Mouse (Mus musculus) intestine, embryonic 16.5 days (tissue): ENCODE data around the gene Vars. TPM values are rescaled to one million over a fixed set of nuclear protein-coding genes. Genes with fewer than 3 reads are reported as not detected.
"Not testable (repeated sequence)": the region's sequence is repeated elsewhere in the genome, so short reads cannot be mapped to it uniquely, and the experiment has no call there.

Source experiments
- ATAC-seq: fragments of 200-750 bp; cut with Nextera tagmentation; 2 replicates; pipeline ENCODE4 v1.8.0; 2017; ENCODE audit warnings: moderate TSS enrichment, moderate library complexity
- H3K27ac ChIP-seq: fragments of 300-500 bp; sonication (generic); 2 replicates; pipeline ENCODE4 v1.5.1; 2014; ENCODE audit warnings: mild to moderate bottlenecking, low read length
- H3K27me3 ChIP-seq: fragments of 300-500 bp; sonication (generic); replicated peaks from 2 replicates; pipeline ENCODE4 v1.6.1; 2014; ENCODE audit warnings: low read length, control low read depth, mixed read lengths; ENCODE audit not compliant: control insufficient read depth, insufficient read depth
- H3K36me3 ChIP-seq: fragments of 300-500 bp; sonication (generic); 2 replicates; pipeline ENCODE4 v1.6.1; 2014; ENCODE audit warnings: low read length, control low read depth; ENCODE audit not compliant: control insufficient read depth, insufficient read depth
- H3K4me1 ChIP-seq: fragments of 300-500 bp; sonication (generic); 2 replicates; pipeline ENCODE4 v1.6.1; 2014; ENCODE audit warnings: low read length, control low read depth, mixed read lengths; ENCODE audit not compliant: control insufficient read depth, insufficient read depth
- H3K4me2 ChIP-seq: fragments of 300-500 bp; sonication (generic); 2 replicates; pipeline ENCODE4 v1.6.1; 2014; ENCODE audit warnings: low read depth, low read length, control low read depth
- H3K4me3 ChIP-seq: fragments of 300-500 bp; sonication (generic); 2 replicates; pipeline ENCODE4 v1.5.1; 2014; ENCODE audit warnings: mild to moderate bottlenecking, low read length
- H3K9ac ChIP-seq: fragments of 300-500 bp; sonication (generic); 2 replicates; pipeline ENCODE4 v1.6.1; 2014; ENCODE audit warnings: low read depth, low read length
- H3K9me3 ChIP-seq: fragments of 300-500 bp; sonication (generic); 2 replicates; pipeline ENCODE4 v1.6.1; 2016; ENCODE audit warnings: low read length, control low read depth; ENCODE audit not compliant: control insufficient read depth
- WGBS: fragments of 180-500 bp; shearing (Covaris S2); extraction: QIAGEN DNeasy Blood & Tissue Kit; methylation state at CpG from one replicate; pipeline ENCODE4 v1.1.7; 2014; 5-methylcytosine and 5-hydroxymethylcytosine counted together
- polyA plus RNA-seq: library from polyadenylated mRNA; unstranded; fragments of >200 nt; fragmentation: Nextera tagmentation; extraction: Ambion mirVana; gene quantifications from 2 replicates; pipeline ENCODE4 v1.2.1, GENCODE M21; 2015

The Vars gene
- polyA plus RNA-seq, 1 experiment from 2014 or later: 112 TPM

- peaks cover 17% of the 10 kb centered on the region for H3K27me3 ChIP-seq
- no peaks in the 10 kb centered on the region for H3K36me3 ChIP-seq
- no peak overlapping the region for H3K9ac ChIP-seq
- H3K4me2 ChIP-seq: no peak overlapping the region
- H3K4me1 ChIP-seq: peaks cover 6% of the 10 kb centered on the region
- H3K27ac ChIP-seq: no peak overlapping the region
- ATAC-seq: no peak
- no peak overlapping the region for H3K4me3 ChIP-seq
- H3K9me3 ChIP-seq: no peaks in the 10 kb centered on the region
- WGBS: 62% methylated on average over 5 of the region's 5 CpGs
Observed at GRCm38 (mm10) chr17:34965627-34966026, 35.2 kb upstream of the Vars start.

- H3K9me3 ChIP-seq, H3K27ac ChIP-seq, H3K4me2 ChIP-seq, H3K36me3 ChIP-seq, H3K9ac ChIP-seq, ATAC-seq, H3K4me3 ChIP-seq, H3K4me1 ChIP-seq: not testable (repeated sequence)
- 55% methylated on average over 6 of the region's 11 CpGs for WGBS
- H3K27me3 ChIP-seq: peaks cover 17% of the 10 kb centered on the region
Observed at GRCm38 (mm10) chr17:34969822-34970221, 31.0 kb upstream of the Vars start, which contains the start of gene Gm20481. Gm20481 (plus strand) TSS chr17:34969912.

DNA sequence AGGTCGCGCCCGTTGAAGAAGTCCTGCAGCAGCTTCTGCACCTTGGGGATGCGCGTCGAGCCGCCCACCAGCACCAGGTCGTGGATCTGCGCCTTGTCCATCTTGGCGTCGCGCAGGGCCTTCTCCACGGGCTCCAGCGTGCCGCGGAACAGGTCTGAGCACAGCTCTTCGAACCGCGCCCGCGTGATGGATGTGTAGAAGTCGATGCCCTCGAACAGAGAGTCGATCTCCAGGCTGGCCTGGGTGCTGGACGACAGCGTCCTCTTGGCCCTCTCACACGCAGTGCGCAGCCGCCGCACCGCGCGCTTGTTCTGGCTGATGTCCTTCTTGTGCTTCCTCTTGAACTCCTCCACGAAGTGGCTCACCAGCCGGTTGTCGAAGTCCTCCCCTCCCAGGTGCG lies 29.9 kb upstream of the Vars start:
- WGBS: 31% methylated on average over 15 of the region's 37 CpGs
- not testable (repeated sequence) for H3K9me3 ChIP-seq, H3K9ac ChIP-seq, H3K4me2 ChIP-seq, H3K36me3 ChIP-seq, ATAC-seq, H3K4me1 ChIP-seq, H3K27ac ChIP-seq, H3K4me3 ChIP-seq
- peaks cover 17% of the 10 kb centered on the region for H3K27me3 ChIP-seq

GRCm38 (mm10) chr17:34971694-34972068 lies 29.1 kb upstream of the Vars start:
- H3K9me3 ChIP-seq, H3K36me3 ChIP-seq, H3K4me1 ChIP-seq, H3K27ac ChIP-seq, H3K9ac ChIP-seq: not testable (repeated sequence)
- peak; percentile 48 for ATAC-seq
- H3K4me3 ChIP-seq: peak overlapping the region; percentile 46
- 0% methylated on average over 16 of the region's 43 CpGs for WGBS
- H3K4me2 ChIP-seq: peak overlapping the region; percentile 71
- peaks cover 17% of the 10 kb centered on the region for H3K27me3 ChIP-seq

GRCm38 (mm10) chr17:34972069-34972749 lies 28.6 kb upstream of the Vars start, which contains the start of the genes Hspa1a and Hspa1l:
Hspa1a (minus strand) TSS chr17:34972156.
Hspa1l (plus strand) TSS chr17:34972703.
- Histone ChIP-seq H3K4me3 (peak within 1 kb of the TSS; percentile 46), H3K4me2 (peak within 1 kb of the TSS; percentile 71), H3K27me3 (peaks cover 17% of the 10 kb centered on the region), H3K27ac (peak within 1 kb of the TSS; percentile 52), H3K9ac (peak within 1 kb of the TSS; percentile 48)
- H3K36me3 ChIP-seq, H3K4me1 ChIP-seq, H3K9me3 ChIP-seq: not testable (repeated sequence)
- peak; percentile 96 for ATAC-seq
- 1% methylated on average over 28 of the region's 33 CpGs for whole genome bisulfite sequencing

DNA sequence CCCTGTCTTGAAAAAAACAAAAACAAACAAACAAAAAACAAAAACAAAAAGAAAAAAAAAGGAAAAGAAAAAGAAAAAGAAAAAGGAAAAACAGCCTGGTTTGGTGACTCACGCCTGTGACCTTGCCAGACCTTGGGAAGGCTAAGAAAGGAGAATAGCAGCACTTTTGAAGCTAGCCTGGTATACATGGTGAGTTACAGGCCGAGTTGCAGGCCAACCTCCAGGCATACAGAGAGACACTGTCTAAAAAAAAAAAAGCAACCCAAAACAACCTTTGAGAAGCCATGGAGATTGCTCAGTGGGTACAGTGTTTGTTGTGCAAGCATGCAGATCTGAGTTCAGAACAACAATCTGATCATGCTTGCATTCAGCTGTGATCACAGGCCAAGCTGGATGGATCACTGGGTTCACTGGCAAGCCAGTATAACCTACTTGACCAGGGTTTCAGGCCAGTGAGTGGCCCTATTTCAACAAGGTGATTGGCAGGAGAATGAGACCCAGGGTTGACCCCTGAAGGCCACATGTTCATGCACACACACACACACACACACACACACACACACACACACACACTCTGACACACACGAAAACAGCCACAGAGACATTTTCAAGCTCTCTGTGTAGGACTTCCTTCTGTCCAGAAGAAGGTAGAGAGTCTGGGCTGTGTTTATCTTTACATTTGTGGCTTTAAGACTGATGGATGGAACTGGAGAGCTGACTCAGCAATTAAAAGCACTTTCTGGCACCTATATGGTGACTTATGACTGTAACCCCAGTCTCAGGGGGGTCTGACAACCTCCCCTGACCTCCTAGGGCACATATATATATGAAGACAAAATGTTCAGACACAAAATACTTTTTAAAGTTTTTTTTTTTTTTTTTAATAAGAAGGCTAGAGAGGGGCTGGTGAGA lies 24.9 kb upstream of the Vars start:
- H3K27me3 ChIP-seq: no peaks in the 10 kb centered on the region
- WGBS: 76% methylated on average over 3 of the region's 3 CpGs
- H3K4me2 ChIP-seq: no peak overlapping the region
- no peak overlapping the region for H3K9ac ChIP-seq
- peaks cover 9% of the 10 kb centered on the region for H3K4me1 ChIP-seq
- no peak overlapping the region for H3K4me3 ChIP-seq
- ATAC-seq: no peak
- no peaks in the 10 kb centered on the region for H3K9me3 ChIP-seq
- no peak overlapping the region for H3K27ac ChIP-seq
- H3K36me3 ChIP-seq: no peaks in the 10 kb centered on the region

DNA sequence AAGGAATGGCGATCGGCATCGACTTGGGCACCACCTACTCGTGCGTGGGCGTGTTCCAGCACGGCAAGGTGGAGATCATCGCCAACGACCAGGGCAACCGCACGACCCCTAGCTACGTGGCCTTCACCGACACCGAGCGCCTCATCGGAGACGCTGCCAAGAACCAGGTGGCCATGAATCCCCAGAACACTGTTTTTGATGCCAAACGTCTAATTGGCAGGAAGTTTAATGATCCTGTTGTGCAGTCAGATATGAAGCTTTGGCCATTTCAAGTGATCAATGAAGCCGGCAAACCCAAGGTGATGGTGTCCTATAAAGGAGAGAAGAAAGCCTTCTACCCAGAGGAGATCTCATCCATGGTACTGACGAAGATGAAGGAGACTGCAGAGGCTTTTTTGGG lies 23.8 kb upstream of the Vars start:
- ATAC-seq: no peak
- no peaks in the 10 kb centered on the region for H3K9me3 ChIP-seq
- H3K4me1 ChIP-seq: peaks cover 11% of the 10 kb centered on the region
- H3K27me3 ChIP-seq: no peaks in the 10 kb centered on the region
- WGBS: 94% methylated on average over 20 of the region's 20 CpGs
- no peak overlapping the region for H3K27ac ChIP-seq
- no peak overlapping the region for H3K9ac ChIP-seq
- no peak overlapping the region for H3K4me2 ChIP-seq
- no peak overlapping the region for H3K4me3 ChIP-seq
- H3K36me3 ChIP-seq: no peaks in the 10 kb centered on the region

DNA sequence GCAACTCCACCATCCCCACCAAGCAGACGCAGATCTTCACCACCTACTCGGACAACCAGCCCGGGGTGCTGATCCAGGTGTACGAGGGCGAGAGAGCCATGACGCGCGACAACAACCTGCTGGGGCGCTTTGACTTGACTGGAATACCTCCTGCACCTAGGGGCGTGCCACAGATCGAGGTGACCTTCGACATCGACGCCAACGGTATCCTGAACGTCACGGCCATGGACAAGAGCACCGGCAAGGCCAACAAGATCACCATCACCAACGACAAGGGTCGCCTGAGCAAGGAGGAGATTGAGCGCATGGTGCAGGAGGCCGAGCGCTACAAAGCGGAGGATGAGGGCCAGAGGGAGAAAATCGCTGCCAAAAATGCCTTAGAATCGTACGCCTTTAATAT lies 22.5 kb upstream of the Vars start:
- peaks cover 13% of the 10 kb centered on the region for H3K4me1 ChIP-seq
- H3K9me3 ChIP-seq: no peaks in the 10 kb centered on the region
- H3K27me3 ChIP-seq: no peaks in the 10 kb centered on the region
- 87% methylated on average over 27 of the region's 27 CpGs for WGBS
- H3K36me3 ChIP-seq: no peaks in the 10 kb centered on the region
- no peak overlapping the region for H3K4me2 ChIP-seq
- H3K27ac ChIP-seq: no peak overlapping the region
- H3K9ac ChIP-seq: no peak overlapping the region
- ATAC-seq: no peak
- no peak overlapping the region for H3K4me3 ChIP-seq

DNA sequence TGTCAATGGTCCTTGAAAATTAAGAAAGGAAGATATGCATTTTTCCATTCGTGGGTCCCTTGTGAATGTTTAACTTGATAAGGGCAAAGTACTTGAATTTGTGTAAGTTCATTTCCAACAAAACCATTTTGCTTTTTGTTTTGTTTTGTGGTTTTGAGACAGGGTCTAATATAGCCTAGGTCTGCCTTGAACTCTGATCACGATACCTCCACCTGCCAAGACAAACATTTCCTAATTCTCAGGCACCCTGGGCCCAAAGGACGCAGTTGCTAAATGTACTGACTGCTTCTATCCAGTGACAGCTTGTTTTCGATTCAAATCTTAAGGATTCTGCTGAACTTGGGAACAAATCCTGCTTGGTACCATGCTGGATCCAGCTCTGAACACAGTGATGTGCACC lies 21.2 kb upstream of the Vars start:
- no peak overlapping the region for H3K4me2 ChIP-seq
- no peak overlapping the region for H3K9ac ChIP-seq
- no peaks in the 10 kb centered on the region for H3K36me3 ChIP-seq
- 84% methylated on average over 4 of the region's 4 CpGs for WGBS
- 0 out of 2 replicates have a peak overlapping the region, but pooled peaks have one; percentile 47 for H3K27ac ChIP-seq
- H3K4me1 ChIP-seq: peaks cover 15% of the 10 kb centered on the region
- ATAC-seq: no peak
- H3K4me3 ChIP-seq: no peak overlapping the region
- H3K9me3 ChIP-seq: no peaks in the 10 kb centered on the region
- H3K27me3 ChIP-seq: no peaks in the 10 kb centered on the region
